Mouse (Mus musculus): ENCODE results near the gene Ehd4.

Gene Ehd4

DNA sequence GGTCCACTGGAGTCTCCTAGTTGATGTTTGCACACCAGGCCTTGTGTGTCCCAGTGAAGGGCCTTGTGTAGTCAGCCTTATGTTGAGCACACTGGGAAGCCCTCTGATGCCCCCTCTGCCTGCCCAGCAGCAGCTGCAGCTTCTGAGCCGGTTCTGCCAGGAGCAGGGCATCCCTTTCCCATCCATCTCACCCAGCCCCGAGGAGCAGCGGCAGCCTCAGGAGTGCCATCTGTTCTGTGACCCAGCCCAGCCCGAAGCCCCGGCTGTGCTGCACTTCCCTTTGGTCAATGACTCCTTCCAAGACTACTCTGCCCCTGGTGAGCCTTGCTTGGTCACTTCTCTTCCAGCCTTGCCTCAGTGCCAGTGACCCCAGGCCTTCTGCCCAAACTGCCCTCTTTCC lies 113.4 kb downstream of the Ehd4 start:
- CTCF ChIA-PET: no interaction called here
